Mouse (Mus musculus) embryonic facial prominence, embryonic 14.5 days (tissue): Measurements from ENCODE around the gene Abca7. TPM values are rescaled to one million over a fixed set of nuclear protein-coding genes. Genes with fewer than 3 reads are reported as not detected.
A peak's percentile ranks its signal among the peaks of the same experiment; 100 is the strongest.

Experiments
- ATAC-seq: fragments of 200-750 bp; cut with Nextera tagmentation; 2 replicates; pipeline ENCODE4 v1.8.0; 2017; ENCODE audit warnings: low read depth, moderate number of reproducible peaks, moderate TSS enrichment
- DNase-seq: peaks from one replicate; pipeline ENCODE4 v3.0.0-alpha.2; 2015; ENCODE audit warnings: low spot score
- H3K27ac ChIP-seq: fragments of 300-500 bp; sonication (generic); replicated peaks from 2 replicates; pipeline ENCODE4 v1.5.1; 2014; ENCODE audit warnings: low read depth, mild to moderate bottlenecking, low read length, moderate library complexity
- H3K27me3 ChIP-seq: fragments of 300-500 bp; sonication (generic); replicated peaks from 2 replicates; pipeline ENCODE4 v1.6.1; 2014; ENCODE audit warnings: low read length; ENCODE audit not compliant: control insufficient read depth, insufficient read depth
- H3K36me3 ChIP-seq: fragments of 300-500 bp; sonication (generic); 2 replicates; pipeline ENCODE4 v1.6.1; 2014; ENCODE audit warnings: low read length, mixed read lengths; ENCODE audit not compliant: control insufficient read depth, insufficient read depth
- H3K4me1 ChIP-seq: fragments of 300-500 bp; sonication (generic); 2 replicates; pipeline ENCODE4 v1.6.1; 2014; ENCODE audit warnings: antibody characterized with exemption, low read length; ENCODE audit not compliant: control insufficient read depth, insufficient read depth
- H3K4me2 ChIP-seq: fragments of 300-500 bp; sonication (generic); 2 replicates; pipeline ENCODE4 v1.6.1; 2014; ENCODE audit warnings: low read depth, mild to moderate bottlenecking, low read length, moderate library complexity, mixed read lengths
- H3K4me3 ChIP-seq: fragments of 300-500 bp; sonication (generic); 2 replicates; pipeline ENCODE4 v1.5.1; 2014; ENCODE audit warnings: low read depth, mild to moderate bottlenecking, low read length
- H3K9ac ChIP-seq: fragments of 300-500 bp; sonication (generic); 2 replicates; pipeline ENCODE4 v1.6.1; 2014; ENCODE audit warnings: low read depth, mild to moderate bottlenecking, low read length, moderate library complexity, mixed read lengths
- H3K9me3 ChIP-seq: fragments of 300-500 bp; sonication (generic); 2 replicates; pipeline ENCODE4 v1.6.1; 2016; ENCODE audit warnings: low read length; ENCODE audit not compliant: control insufficient read depth
- WGBS: fragments of 180-500 bp; shearing (Covaris S2); extraction: QIAGEN DNeasy Blood & Tissue Kit; methylation state at CpG from one replicate; pipeline ENCODE4 v1.1.7; 2014; 5-methylcytosine and 5-hydroxymethylcytosine counted together
- polyA plus RNA-seq: library from polyadenylated mRNA; unstranded; fragments of >200 nt; fragmentation: Nextera tagmentation; extraction: Ambion mirVana; gene quantifications from 2 replicates; pipeline ENCODE4 v1.2.1, GENCODE M21; 2014

Gene Abca7
- polyA plus RNA-seq, 1 experiment from 2014 or later: 2.5 TPM

- Histone ChIP-seq H3K4me2 (no peak overlapping the region), H3K4me3 (no peak overlapping the region), H3K9ac (no peak overlapping the region), H3K27ac (no peak overlapping the region), H3K9me3 (no peaks in the 10 kb centered on the region), H3K27me3 (no peaks in the 10 kb centered on the region), H3K36me3 (no peaks in the 10 kb centered on the region), H3K4me1 (0 out of 2 replicates have a peak, but pooled peaks cover 3% of the 10 kb centered on the region)
- no peak for ATAC-seq
- DNase-seq: no peak
- WGBS: 74% methylated on average over 15 of the region's 15 CpGs
Measured at GRCm38 (mm10) chr10:80024229-80025043, 28.1 kb downstream of the Abca7 start.

- no peak for ATAC-seq
- no peak overlapping the region for H3K27ac ChIP-seq
- H3K4me2 ChIP-seq: no peak overlapping the region
- H3K4me1 ChIP-seq: no peaks in the 10 kb centered on the region
- H3K9me3 ChIP-seq: no peaks in the 10 kb centered on the region
- H3K4me3 ChIP-seq: no peak overlapping the region
- 45% methylated on average over 4 of the region's 4 CpGs for WGBS
- H3K36me3 ChIP-seq: no peaks in the 10 kb centered on the region
- no peak for DNase-seq
- H3K9ac ChIP-seq: no peak overlapping the region
- H3K27me3 ChIP-seq: no peaks in the 10 kb centered on the region
Measured at GRCm38 (mm10) chr10:80025044-80025347, 28.7 kb downstream of the Abca7 start.

GRCm38 (mm10) chr10:80025463-80025862 lies 29.2 kb downstream of the Abca7 start:
- Histone ChIP-seq H3K4me2 (no peak overlapping the region), H3K9me3 (no peaks in the 10 kb centered on the region), H3K4me1 (no peaks in the 10 kb centered on the region), H3K9ac (no peak overlapping the region), H3K27ac (no peak overlapping the region), H3K4me3 (no peak overlapping the region), H3K36me3 (no peaks in the 10 kb centered on the region), H3K27me3 (no peaks in the 10 kb centered on the region)
- no peak for ATAC-seq
- WGBS: 81% methylated on average over 10 of the region's 10 CpGs
- DNase-seq: no peak

- WGBS: 65% methylated on average over 12 of the region's 12 CpGs
- Histone ChIP-seq H3K9me3 (no peaks in the 10 kb centered on the region), H3K4me1 (no peaks in the 10 kb centered on the region), H3K27ac (no peak overlapping the region), H3K9ac (no peak overlapping the region), H3K27me3 (no peaks in the 10 kb centered on the region), H3K4me2 (no peak overlapping the region), H3K4me3 (no peak overlapping the region), H3K36me3 (no peaks in the 10 kb centered on the region)
- ATAC-seq: no peak
- DNase-seq: no peak
Measured at GRCm38 (mm10) chr10:80025889-80026288, 29.6 kb downstream of the Abca7 start.

GRCm38 (mm10) chr10:80027681-80028520 lies 31.6 kb downstream of the Abca7 start:
- no peak overlapping the region for H3K9ac ChIP-seq
- H3K4me2 ChIP-seq: no peak overlapping the region
- no peak for ATAC-seq
- WGBS: 74% methylated on average over 19 of the region's 20 CpGs
- no peak for DNase-seq
- no peaks in the 10 kb centered on the region for H3K27me3 ChIP-seq
- no peaks in the 10 kb centered on the region for H3K36me3 ChIP-seq
- H3K9me3 ChIP-seq: no peaks in the 10 kb centered on the region
- 0 out of 2 replicates have a peak, but pooled peaks cover 4% of the 10 kb centered on the region for H3K4me1 ChIP-seq
- H3K4me3 ChIP-seq: no peak overlapping the region
- H3K27ac ChIP-seq: no peak overlapping the region

- no peak for DNase-seq
- no peak overlapping the region for H3K27ac ChIP-seq
- H3K9ac ChIP-seq: no peak overlapping the region
- H3K27me3 ChIP-seq: no peaks in the 10 kb centered on the region
- no peak overlapping the region for H3K4me2 ChIP-seq
- H3K4me1 ChIP-seq: 0 out of 2 replicates have a peak, but pooled peaks cover 7% of the 10 kb centered on the region
- 94% methylated on average over 13 of the region's 13 CpGs for WGBS
- H3K36me3 ChIP-seq: no peaks in the 10 kb centered on the region
- H3K4me3 ChIP-seq: no peak overlapping the region
- H3K9me3 ChIP-seq: no peaks in the 10 kb centered on the region
- no peak for ATAC-seq
Measured at GRCm38 (mm10) chr10:80028521-80028846, 32.2 kb downstream of the Abca7 start.

GRCm38 (mm10) chr10:80030191-80030590 lies 33.9 kb downstream of the Abca7 start:
- no peaks in the 10 kb centered on the region for H3K9me3 ChIP-seq
- H3K27me3 ChIP-seq: no peaks in the 10 kb centered on the region
- DNase-seq (no peak), ATAC-seq (no peak)
- WGBS: 87% methylated on average over 8 of the region's 9 CpGs
- H3K27ac ChIP-seq: no peak overlapping the region
- H3K36me3 ChIP-seq: peaks cover 8% of the 10 kb centered on the region
- 0 out of 2 replicates have a peak, but pooled peaks cover 7% of the 10 kb centered on the region for H3K4me1 ChIP-seq
- H3K9ac ChIP-seq: no peak overlapping the region; the same call in 1 of the 2 replicates
- H3K4me3 ChIP-seq: no peak overlapping the region
- no peak overlapping the region for H3K4me2 ChIP-seq

- Histone ChIP-seq H3K36me3 (peaks cover 14% of the 10 kb centered on the region), H3K9me3 (no peaks in the 10 kb centered on the region), H3K4me1 (0 out of 2 replicates have a peak, but pooled peaks cover 7% of the 10 kb centered on the region), H3K4me3 (no peak overlapping the region), H3K9ac (peak overlapping the region; percentile 14; the same call in 1 of the 2 replicates), H3K27ac (no peak overlapping the region), H3K27me3 (no peaks in the 10 kb centered on the region), H3K4me2 (no peak overlapping the region)
- DNase-seq: no peak
- no peak for ATAC-seq
- WGBS: 77% methylated on average over 17 of the region's 17 CpGs
Measured at GRCm38 (mm10) chr10:80030736-80031135, 34.4 kb downstream of the Abca7 start.
